Mouse (Mus musculus): ENCODE results near the gene Tmem8.
A peak's percentile ranks its signal among the peaks of the same experiment; 100 is the strongest.

Gene Tmem8

DNA sequence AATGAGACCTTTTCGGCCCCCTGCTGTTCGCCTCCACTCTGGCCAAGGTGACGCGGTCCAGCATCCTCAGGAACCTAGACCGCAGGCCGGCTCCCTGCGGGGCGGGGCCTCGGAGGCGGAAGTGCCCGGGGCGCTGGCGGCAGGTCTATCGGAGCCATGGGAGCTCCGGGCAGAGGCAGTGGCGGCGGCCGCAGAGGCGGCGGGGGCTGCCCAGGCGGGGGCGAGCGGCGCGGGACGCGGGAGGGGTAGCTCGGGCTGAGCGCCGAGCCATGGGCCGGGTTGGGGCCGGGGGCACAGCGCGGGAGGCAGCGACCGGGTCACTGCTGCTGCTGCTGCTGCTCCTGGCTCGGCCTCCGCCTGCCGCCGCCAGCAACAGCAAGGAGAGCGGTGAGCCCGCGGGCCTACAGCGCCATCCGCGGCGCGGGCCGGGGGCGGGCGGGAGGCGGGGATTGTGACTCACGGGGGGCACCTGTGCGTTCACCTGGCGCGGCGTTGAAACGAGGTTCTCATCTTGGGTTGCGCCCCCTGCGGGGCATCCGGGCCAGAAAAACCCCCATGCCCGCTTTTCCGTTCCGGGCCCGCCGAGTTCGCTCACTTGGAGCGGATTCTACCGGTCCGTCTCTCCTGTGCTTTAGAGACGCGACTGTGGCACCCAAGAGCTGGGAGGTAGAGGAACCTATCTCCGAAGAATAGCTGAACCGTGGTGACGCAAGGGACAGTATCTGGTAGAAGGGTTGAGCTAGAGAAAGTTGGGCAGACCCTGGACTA lies at the start of gene Tmem8:
TSS of gene Tmem8 (plus strand) at position 119 of the 768 bp plus-strand sequence.
- peak; percentile 85 for DNase-seq

DNA sequence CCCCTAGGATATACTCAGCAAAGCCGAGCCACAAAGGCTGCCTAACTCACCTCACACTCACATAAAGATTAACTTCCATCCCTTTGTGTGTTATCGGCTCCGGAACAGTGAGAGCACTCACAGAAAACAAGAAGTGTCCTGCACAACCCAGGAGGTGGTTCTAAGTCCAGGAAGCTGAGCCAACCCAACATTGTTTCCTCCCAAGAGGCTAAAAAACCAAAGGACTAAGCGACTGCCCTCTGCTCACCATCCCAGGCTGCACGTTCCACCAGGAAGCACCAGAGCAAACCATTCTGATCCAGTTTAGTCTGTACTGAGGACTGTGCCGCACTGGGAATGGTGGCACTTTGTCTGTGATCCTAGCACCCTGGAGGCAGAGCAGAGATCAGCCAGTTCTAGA lies 48.2 kb upstream of the Tmem8 start:
- DNase-seq: peak; percentile 57

DNA sequence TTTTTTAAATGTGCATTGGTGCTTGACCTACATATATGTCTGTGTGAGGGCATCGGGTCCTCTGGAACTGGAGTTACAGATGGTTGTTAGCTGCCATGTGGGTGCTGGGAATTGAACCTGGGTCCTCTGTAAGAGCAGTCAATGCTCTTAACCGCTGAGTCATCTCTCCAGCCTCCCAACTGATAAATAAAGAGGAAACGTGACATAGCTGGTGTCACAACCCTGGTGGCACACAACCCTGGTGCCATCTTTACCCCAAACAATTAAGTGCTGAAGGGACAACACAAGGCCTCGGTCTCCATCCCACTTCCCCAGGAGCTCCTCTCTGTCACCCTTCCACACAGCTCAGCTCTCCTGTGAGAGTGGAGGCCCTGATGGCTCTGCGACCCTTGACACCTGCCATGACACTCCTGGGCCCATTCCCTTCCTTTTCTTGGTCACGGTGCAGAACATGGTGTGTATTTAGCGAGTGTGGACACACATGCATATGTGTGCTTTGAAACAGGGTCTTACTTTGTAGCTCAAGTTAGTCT lies 46.5 kb upstream of the Tmem8 start:
- DNase-seq: no peak

DNA sequence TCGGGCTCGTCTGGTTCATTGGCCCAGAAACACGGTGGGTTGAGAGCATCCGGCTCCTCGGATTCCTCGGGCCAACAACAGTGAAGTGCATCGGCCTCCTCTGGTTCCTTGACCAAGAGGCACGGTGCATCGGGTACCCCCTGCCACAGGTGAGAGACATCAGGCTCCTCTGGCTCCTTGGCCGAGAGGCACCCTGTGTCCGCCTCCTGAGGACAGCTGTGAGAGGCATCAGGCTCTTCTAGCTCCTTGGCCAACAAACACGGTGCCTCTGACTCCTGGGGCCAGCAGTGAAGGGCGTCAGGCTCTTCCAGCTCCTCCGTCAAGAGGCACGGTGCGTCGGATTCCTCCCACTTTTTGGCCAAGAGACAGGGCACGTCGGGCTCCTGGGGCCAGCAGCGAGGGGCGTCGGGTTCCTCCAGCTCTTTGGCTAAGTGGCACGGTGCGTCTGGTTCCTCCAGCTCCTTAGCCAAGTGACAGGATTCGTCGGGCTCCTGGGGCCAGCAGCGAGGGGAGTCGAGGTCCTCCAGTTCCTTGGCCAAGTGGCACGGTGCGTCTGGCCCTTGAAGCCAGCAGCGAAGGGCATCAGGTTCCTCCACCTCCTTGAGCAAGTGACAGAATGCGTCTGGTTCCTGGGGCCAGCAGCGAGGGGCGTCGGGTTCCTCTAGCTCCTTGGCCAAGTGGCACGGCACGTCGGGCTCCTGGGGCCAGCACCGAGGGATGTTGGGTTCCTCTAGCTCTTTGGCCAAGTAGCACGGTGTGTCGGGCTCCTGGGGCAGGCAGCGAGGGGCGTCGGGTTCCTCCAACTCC lies 44.9 kb upstream of the Tmem8 start:
- no peak for DNase-seq

DNA sequence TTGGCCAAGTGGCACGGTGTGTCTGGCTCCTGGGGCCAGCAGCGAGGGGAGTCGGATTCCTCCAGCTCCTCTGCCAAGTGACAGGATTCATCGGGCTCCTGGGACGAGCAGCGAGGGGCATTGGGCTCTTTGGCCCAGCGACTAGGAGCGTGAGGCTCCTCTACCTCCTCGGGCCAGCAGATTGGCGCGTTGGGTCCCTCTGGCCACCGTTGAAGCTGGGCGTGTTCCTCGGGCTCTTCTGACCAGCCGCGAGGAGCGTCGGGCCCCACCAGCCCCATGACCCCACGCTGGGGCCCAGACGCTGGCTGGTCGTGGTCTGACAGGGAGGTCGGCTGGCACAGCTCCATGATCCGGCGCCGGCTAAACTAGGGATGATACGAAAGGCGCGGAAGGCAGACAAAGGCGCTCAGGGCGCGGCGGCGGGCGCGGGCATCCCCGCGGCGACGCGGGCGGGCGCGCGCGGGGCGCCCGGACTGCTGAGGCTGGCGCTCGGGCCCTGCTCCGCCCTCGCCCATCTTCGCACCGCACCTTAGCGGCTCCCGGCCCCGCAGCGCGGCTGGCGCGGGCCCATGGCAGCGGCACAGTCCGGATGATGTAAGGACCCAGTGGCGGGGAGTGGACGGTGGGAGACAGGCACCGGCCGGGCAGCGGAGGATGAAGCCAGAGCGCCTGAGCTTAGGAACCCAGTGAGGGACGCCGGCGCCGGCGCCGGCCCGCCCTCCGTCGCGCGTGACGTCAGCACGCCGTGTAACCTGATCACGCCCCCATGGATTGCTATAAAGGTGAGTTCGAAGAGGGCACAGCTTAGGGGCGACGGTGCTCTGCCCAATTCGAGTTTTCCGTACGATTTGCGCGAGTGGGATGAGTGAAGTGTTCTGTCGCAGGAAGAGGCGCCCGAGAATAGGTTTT lies 44.0 kb upstream of the Tmem8 start, which contains the start of gene Rab11fip3:
TSS of gene Rab11fip3 (minus strand) at position 725 of the 909 bp plus-strand sequence.
- DNase-seq: peak; percentile 85

DNA sequence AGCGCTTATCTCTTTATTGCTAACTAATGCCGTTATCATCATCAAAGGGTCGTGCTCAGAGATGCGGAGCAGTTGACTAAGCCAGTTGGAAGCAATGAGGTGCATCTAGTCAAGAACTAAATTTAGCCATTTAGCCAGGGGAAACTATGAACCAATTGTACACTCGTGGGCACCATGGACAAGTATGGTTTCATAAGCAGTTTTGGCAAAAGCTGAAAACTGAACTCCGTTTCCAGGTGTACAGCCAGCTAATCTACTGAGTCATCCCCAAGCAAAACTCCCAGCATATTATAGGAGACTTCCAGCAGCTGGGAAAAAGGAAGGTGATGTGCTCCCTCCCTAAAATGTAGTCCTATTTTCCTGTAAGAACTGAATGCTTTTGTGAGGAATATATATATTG lies 43.0 kb upstream of the Tmem8 start:
- no peak for DNase-seq

DNA sequence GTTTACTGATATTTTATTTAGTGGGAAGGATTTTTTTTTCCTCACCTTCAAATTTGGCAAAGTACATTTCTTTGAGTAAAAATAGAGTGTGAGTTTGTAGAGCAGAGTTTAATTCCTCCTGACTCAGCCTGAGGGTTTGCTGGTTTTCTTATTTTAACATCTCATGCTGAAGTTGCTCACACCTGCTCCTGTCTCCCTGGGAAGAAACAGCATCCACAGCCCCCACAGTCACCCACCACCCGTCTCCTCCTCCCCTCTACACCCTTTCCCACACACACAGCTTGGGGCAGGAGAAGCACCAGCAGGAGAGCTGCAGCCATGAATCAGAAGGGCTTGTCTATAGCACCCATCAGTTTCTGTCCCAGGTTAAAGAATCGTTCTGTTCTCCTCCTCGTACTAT lies 37.9 kb upstream of the Tmem8 start:
- no peak for DNase-seq

DNA sequence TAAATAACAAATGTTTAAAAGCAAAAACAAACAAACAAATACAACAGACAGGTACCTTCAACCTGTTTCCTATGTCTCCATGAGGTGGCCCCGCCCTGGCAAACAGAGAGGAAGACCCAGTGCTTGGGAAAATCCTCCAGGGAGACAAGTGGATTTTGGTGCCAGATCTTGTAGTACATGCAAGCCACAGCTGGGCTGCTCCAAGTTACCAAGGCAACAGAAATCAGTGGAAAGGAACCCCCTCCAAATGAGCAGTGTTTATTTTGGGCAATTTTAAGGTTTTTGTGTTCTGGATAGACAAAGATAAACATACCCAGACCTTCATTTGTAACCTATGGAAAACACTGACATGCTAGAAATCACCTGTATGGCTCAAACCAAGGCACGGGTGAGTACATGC lies 34.2 kb upstream of the Tmem8 start:
- DNase-seq: no peak

DNA sequence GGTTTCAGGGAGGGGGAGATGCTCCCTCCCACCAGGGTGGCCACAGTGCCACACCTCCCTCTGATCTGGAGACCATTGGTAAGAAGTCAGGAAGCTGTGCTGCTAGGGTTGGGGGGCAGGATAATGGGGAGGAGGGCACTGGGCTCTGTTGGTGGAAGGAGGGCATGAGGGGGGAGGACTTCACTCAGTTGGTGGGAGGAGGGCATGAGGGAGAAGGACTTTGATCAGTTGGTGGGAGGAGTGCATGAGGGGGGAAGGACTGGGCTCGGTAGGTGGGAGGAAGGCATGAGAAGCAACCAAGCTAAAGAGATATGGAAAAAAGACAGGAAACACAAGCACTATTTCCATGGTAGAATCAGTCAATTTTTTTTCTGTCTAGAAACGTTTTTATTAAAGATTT lies 32.2 kb upstream of the Tmem8 start:
- no peak for DNase-seq

DNA sequence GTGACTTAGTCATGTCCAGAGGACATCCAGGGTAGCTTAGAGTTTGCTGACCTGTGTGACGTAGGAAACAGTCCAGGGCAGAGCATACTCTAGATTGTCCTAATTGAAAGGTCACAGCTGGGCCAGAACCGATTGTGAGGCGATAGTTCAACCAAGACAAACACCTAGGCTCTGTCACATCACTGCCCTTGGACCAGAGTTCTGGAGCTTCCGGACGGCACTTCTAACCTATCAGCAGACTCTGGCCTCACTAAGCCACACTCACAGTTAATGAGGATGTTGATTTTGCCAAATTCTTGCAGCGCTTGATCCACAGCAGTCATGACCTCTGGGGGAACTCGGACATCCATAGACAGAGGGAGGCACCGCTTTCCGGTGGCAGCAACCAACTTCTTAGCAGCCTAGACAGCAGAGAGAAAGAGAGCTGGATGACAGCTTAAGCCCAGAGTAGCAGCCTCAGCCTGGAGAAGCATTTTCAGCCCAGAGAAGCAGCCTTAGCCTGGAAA lies 26.0 kb upstream of the Tmem8 start:
- no peak for DNase-seq

DNA sequence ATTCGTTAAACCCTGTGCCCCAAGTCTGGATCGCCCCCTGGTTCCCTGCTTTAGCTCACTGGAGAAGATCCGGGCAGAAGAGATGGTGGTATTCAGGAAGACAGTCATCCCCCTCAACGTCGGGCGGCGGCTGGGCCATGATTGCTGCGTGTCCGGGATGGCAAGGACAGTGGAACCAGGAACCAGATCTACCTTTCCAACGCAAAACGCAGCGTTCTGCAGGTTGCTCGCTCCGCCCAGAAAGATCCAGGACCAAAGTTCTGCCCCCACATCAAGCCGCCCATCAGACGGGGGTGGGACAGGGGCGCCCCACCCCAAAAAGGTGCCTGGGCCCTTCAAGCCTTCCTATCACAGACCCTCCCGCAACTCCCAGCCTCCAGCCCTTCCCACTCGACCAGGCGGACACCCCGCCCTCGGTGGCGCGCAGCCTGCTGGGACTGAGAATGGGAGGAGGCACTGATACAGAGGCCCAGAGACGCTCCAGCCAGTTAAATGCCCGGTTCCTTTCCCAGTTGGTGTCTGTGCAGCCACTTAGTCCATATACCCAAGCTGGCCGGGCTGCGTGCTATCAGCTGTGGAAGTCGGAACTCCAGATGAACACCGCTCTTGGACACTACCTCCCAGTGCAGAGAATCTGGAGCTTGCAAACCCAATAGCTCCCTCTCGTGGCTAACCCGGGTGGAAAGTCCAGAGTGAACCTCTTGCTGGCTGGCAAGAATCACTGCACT lies 23.0 kb upstream of the Tmem8 start, which contains the start of gene Decr2:
TSS of gene Decr2 (minus strand) at position 433 of the 728 bp plus-strand sequence.
- DNase-seq: peak; percentile 95

DNA sequence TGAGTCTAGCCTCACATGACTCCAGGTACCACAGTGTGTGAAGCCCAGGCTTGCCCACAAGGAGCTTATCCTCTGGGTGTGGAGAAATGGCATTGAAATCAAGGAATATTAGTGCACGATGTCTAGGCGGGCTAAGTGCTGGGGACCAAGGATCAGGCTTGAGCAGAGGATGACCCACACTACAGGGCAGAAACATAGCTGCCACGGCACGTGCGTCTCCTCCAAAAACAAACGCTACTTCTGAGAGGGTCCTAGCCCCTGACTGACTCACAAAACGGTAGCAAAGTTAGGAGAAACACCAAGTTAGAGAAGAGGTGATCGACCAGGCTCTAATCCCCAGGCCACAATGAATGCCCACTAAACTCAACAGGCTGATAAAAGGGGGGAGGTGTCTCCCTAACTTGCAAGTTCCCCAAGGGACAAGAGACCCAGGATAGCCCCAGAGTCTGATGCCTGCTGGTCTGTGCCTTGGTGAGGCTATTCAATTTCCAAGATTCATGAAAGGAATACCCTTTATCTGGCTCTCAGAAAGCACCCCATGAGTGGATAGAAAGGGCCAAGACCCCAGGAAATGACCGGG lies 18.5 kb upstream of the Tmem8 start:
- DNase-seq: no peak

DNA sequence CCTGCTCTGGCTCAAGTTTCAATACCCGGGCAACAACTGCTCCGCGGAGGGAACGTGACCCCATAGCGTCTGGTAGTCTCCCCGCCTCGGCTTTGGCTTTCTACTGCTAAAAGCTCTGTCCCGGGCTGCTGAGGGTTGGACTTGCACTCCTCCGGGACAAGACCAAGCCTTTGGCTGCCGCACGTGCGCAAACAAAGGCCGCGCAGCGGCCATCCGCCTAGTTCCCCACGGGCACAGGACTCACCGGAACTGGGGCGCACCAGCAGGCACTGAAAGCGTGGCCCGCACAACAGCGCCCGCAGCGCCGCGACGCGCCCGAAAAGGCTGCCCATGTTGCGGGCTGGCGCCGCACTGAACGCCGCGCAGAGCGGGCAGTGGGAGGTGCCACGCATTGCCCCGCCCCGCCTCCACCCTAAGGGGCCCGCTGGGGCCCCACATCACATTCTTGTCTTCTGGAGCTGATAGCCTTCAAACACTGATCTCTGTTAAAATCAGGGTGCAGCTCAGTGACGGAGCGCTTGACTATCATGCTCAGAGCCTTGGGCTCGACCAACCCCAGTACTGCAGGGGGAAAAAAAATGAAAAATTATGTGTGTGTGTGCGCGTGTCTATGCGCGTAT lies 17.9 kb upstream of the Tmem8 start, which contains the start of gene Nme4:
TSS of gene Nme4 (minus strand) at position 482 of the 620 bp plus-strand sequence.
- peak; percentile 43 for DNase-seq

DNA sequence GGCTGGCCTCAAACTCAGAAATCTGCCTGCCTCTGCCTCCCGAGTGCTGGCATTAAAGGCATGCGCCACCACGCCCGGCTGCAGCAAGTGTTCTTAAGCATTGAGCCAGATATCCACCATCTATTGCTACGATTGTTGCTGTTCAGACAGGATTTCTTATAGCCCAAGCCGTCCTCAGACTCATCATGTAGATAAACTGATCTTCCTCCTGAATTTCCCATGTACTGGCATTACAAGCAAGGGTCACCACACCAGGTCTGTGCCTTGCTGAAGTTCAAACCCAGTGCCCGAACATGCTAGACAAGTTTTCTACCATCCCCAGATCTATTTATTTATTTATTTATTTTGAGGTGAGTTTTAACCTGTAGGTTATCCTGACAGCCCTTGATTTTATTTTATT lies 14.6 kb upstream of the Tmem8 start:
- no peak for DNase-seq

DNA sequence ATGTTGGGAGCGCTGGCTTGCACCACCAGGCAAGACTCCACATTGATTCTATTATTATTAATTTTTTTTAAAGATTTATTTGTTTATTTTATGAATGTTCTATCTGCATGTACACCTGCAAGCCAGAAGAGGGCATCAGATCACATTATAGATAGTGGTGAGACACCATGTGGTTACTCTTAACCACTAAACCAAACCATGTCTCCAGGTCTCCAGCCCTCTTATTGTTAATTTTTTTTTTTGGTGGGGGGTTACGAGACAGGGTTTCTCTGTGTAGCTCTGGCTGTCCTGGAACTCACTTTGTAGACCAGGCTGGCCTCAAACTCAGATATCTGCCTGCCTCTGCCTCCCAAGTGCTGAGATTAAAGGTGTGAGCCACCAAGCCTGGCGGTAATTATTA lies 13.8 kb upstream of the Tmem8 start:
- DNase-seq: peak; percentile 64

DNA sequence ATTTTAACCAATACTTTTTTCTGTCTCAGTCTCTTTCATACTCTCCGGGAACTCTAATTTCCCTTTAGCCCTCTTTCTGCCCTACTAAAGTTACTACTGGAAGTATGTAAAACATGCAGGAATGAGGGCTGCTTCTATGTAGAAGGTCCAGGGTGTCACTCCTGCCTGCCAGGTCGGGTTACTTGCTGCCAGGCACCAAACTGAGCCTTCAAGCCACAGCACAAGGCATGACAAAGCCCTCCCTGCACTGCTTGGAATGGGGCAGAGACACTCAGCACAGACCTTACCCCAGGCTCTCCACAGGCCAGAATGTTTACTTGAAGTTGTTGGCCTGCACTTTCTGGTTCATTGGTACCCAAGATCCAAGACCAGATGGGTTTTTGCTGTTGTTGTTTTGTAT lies 12.9 kb upstream of the Tmem8 start:
- no peak for DNase-seq

DNA sequence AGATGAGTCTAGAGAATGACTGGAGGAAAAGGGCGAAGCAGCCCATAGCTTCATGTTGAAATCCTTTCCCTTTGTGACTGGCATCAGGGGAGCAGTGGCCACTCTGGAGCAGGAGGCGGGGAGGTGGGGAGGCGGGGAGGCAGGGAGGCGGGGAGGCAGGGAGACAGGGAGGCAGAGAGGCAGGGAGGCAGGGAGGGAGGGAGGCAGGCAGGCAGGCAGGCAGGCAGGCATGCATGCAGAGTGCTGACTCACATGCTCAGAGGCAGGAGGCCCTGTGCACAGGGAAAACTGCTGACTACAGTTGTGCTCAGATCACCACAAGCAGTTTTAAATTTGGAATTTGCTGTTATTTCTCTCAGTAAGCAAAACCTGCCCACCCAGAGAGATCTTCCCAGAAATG lies 11.6 kb upstream of the Tmem8 start:
- DNase-seq: peak; percentile 83

DNA sequence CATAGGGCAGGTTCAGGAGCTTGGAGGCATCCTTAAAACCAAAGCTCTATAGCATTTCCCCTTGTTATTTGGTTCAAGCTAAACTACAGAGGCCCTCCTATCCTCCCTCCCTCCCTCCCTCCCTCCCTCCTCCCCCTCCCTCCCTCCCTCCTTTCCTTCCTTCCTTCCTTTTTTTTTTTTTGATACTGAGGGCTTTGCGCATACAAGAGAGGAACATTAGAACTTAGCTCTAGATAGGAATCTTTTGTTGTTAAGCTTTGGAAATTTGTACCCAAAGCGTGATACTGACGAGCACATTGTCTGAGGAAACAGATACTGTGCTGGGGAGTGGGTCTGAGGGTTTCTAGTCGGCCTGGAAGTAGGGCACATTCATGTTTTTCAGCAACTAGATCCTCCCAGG lies 7.5 kb upstream of the Tmem8 start:
- no peak for DNase-seq

DNA sequence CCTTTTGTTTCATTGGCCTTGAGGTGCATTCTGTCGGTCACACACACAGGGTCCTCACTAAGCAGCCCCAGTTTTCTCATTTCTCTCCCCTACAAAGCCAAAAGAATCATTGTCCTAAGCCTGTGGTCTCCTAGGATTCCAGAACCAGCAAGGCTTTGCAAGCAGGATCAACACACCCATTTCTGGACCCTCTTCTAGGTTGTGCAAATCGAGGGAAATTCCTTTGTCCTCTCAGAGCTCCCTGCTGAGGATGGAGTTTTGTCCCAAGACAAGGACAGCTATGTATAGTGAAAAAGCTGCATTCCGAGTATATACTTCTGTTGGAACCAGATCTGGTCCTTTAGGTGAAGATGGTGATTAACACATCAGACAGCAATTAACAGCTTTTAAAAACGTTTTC lies 2.9 kb upstream of the Tmem8 start:
- no peak for DNase-seq

DNA sequence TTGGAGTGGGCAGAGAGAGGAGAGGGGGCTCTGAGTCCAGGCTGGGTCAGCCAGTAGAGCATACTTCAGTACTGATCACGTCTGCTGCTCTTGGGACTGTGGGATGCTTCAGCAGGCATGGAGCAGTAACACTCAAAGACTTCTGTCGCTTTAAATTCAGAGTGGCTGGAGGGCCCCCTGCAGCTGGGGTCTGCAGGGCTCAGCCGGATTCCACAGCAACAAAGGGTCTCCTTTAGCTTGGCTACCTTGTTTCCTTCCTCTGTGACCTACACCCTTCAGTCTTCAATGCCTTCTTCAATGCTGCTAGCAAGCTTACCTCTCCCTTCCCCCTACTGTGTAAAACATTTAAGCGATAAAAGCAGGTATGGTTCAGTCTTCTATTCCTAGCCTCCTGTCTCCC lies 2.1 kb upstream of the Tmem8 start:
- DNase-seq: no peak

DNA sequence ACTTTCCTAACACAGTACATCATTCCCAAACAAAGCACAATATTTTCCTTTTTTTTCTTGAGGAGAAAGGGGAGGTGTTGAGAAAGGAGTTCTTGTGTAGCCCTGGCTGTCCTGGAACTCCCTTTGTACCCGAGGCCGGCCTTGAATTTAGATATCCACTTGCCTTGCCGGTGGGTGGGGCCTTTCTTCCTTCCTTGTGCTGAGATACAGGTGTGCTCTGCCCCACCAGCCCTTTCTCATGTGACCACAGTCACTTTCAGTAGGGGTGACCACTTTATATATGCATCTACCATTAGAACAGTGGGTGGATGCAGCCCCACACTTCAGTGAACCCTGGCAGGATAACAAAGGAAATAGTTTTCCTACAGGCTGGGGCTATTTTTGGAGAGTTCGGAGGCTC lies 1.4 kb upstream of the Tmem8 start:
- DNase-seq: no peak
